10 mouse cellular contexts compared by ENCODE assay signal in the genomic region with DNA sequence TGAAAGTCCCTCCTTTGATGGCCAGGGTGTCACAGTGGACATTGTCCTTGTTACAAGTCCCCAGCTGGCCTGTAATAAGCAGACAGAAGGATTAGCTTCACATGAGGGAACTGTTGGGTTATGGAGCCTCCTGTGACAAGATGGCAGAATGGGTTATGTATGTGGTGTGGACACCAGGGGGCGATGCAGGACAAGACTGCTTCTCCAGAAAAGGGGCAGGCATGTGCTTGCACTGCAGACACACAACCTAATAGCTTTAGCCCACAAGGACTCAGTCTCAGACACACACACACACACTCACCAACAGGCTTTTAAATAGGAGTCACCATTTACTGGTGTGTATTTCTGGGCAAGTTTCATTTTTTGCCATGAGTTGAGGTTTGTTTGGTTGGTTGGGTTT. TPM values are rescaled to one million over a fixed set of nuclear protein-coding genes. Genes with fewer than 3 reads are reported as not detected.
DNase-seq lines count a peak whose midpoint lies in the region; ATAC-seq and TF ChIP-seq lines count a peak whose summit lies in the region.
"Had no signal": no experiment of that assay in that cellular context is flagged by ENCODE, and none has a peak within 500 bp of the region (broad histone marks: within the 10 kb centered on the region; RNA-seq: fewer than 3 reads in every experiment).

No protein-coding gene starts in this region.

- H3K36me3 ChIP-seq in hindbrain, embryonic 11.5 days (ENCODE audit: control insufficient read depth, insufficient read depth, low read length), result no peaks in the 10 kb centered on the region
- H3K36me3 ChIP-seq in hindbrain, embryonic 16.5 days (ENCODE audit: control insufficient read depth, insufficient read depth, low read length), result no peaks in the 10 kb centered on the region
- no peaks in the 10 kb centered on the region for H3K36me3 ChIP-seq in C2C12 (ENCODE audit: control insufficient read depth, insufficient read depth)
- H3K36me3 ChIP-seq in embryonic facial prominence, embryonic 11.5 days (replicated peaks; ENCODE audit: control insufficient read depth, insufficient read depth, low read depth, low read length), result no peaks in the 10 kb centered on the region
- H3K36me3 ChIP-seq in kidney, postnatal 0 days (ENCODE audit: insufficient read depth, low read length), result no peaks in the 10 kb centered on the region

- H3K9ac ChIP-seq in hindbrain, embryonic 11.5 days (ENCODE audit: low read depth, low read length), result no peak overlapping the region
- no peak overlapping the region for H3K9ac ChIP-seq in hindbrain, embryonic 16.5 days (ENCODE audit: low read depth, low read length)
- H3K9ac ChIP-seq in embryonic facial prominence, embryonic 11.5 days (replicated peaks; ENCODE audit: low read length), result no peak overlapping the region
- H3K9ac ChIP-seq in kidney, postnatal 0 days (ENCODE audit: low read depth, low read length), result no peak overlapping the region

- H3K27ac ChIP-seq in hindbrain, embryonic 11.5 days (ENCODE audit: low read depth, low read length), result no peak overlapping the region
- H3K27ac ChIP-seq in hindbrain, embryonic 16.5 days (ENCODE audit: low read depth, low read length), result no peak overlapping the region
- no peak overlapping the region for H3K27ac ChIP-seq in embryonic facial prominence, embryonic 11.5 days (replicated peaks; ENCODE audit: low read depth, low read length)
- H3K27ac ChIP-seq in kidney, postnatal 0 days, result no peak overlapping the region

- no peaks in the 10 kb centered on the region for H3K9me3 ChIP-seq in hindbrain, embryonic 11.5 days (ENCODE audit: control insufficient read depth, low read length)
- no peaks in the 10 kb centered on the region; the same call in 1 of the 2 replicates for H3K9me3 ChIP-seq in hindbrain, embryonic 16.5 days (ENCODE audit: control insufficient read depth, low read length)
- no peaks in the 10 kb centered on the region for H3K9me3 ChIP-seq in embryonic facial prominence, embryonic 11.5 days (replicated peaks; ENCODE audit: control insufficient read depth, low read length)
- no peaks in the 10 kb centered on the region for H3K9me3 ChIP-seq in kidney, postnatal 0 days (replicated peaks; ENCODE audit: low read length)

- no peaks in the 10 kb centered on the region for H3K79me2 ChIP-seq in C2C12 (ENCODE audit: control insufficient read depth, insufficient read depth)

- ATAC-seq in hindbrain, embryonic 11.5 days (ENCODE audit: low FRiP score), result peak; percentile 57
- ATAC-seq in hindbrain, embryonic 16.5 days, result no peak
- ATAC-seq in embryonic facial prominence, embryonic 11.5 days (replicated peaks; ENCODE audit: insufficient number of reproducible peaks, low FRiP score, low TSS enrichment, low read depth), result 0 out of 2 replicates have a peak, but pooled peaks have one; percentile 48
- ATAC-seq in kidney, postnatal 0 days (replicated peaks; ENCODE audit: low FRiP score, low read depth), result no peak
- ATAC-seq in megakaryocyte progenitor cell, adult 5-6 weeks (replicated peaks; ENCODE audit: poor library complexity), result peak; percentile 89

- 19% methylated on average over 1 of the region's 1 CpGs for WGBS in hindbrain, embryonic 11.5 days
- WGBS in hindbrain, embryonic 16.5 days, result 6% methylated on average over 1 of the region's 1 CpGs
- WGBS in embryonic facial prominence, embryonic 11.5 days, result 15% methylated on average over 1 of the region's 1 CpGs
- WGBS in kidney, postnatal 0 days, result 9% methylated on average over 1 of the region's 1 CpGs

- peak; percentile 25 for TF ChIP-seq CTCF in C2C12 (IDR thresholded peaks at IDR 0.05; ENCODE audit: control insufficient read depth, insufficient read depth, insufficient read length)
- TF ChIP-seq CTCF in kidney, postnatal 0 days (IDR thresholded peaks at IDR 0.05; ENCODE audit: low read depth), result peak; percentile 70

- H3K4me3 ChIP-seq in hindbrain, embryonic 11.5 days (ENCODE audit: low read depth, low read length), result no peak overlapping the region
- H3K4me3 ChIP-seq in hindbrain, embryonic 16.5 days (ENCODE audit: low read length), result no peak overlapping the region
- no peak overlapping the region for H3K4me3 ChIP-seq in C2C12 (ENCODE audit: insufficient read depth, poor library complexity, severe bottlenecking)
- no peak overlapping the region for H3K4me3 ChIP-seq in embryonic facial prominence, embryonic 11.5 days (ENCODE audit: low read depth, low read length)
- H3K4me3 ChIP-seq in kidney, postnatal 0 days (replicated peaks; ENCODE audit: low read depth, low read length), result no peak overlapping the region
- H3K4me3 ChIP-seq: megakaryocyte, embryonic 14.5 days had no signal

- DNase-seq in hindbrain, embryonic 11.5 days (ENCODE audit: low spot score), result peak; percentile 69
- peak; percentile 64 for DNase-seq in adipocyte (ENCODE audit: low spot score)
- DNase-seq in embryonic facial prominence, embryonic 11.5 days (ENCODE audit: low spot score), result peak; percentile 68
- DNase-seq in kidney, postnatal 0 days (ENCODE audit: low spot score), result peak; percentile 46
- DNase-seq in ovary, adult 18-20 months (ENCODE audit: low spot score), result no peak

- H3K27me3 ChIP-seq in hindbrain, embryonic 11.5 days (ENCODE audit: control insufficient read depth, insufficient read depth, low read length), result no peaks in the 10 kb centered on the region
- no peaks in the 10 kb centered on the region for H3K27me3 ChIP-seq in hindbrain, embryonic 16.5 days (replicated peaks; ENCODE audit: control insufficient read depth, insufficient read depth, low read length)
- peaks cover 4% of the 10 kb centered on the region for H3K27me3 ChIP-seq in C2C12 (ENCODE audit: control insufficient read depth, insufficient read depth, insufficient read length)
- no peaks in the 10 kb centered on the region for H3K27me3 ChIP-seq in embryonic facial prominence, embryonic 11.5 days (ENCODE audit: control insufficient read depth, insufficient read depth, low read length)
- no peaks in the 10 kb centered on the region for H3K27me3 ChIP-seq in kidney, postnatal 0 days (ENCODE audit: insufficient read depth, low read length)

- H3K4me1 ChIP-seq in hindbrain, embryonic 11.5 days (replicated peaks; ENCODE audit: control insufficient read depth, insufficient read depth, low read length), result no peaks in the 10 kb centered on the region
- H3K4me1 ChIP-seq in hindbrain, embryonic 16.5 days (ENCODE audit: control insufficient read depth, insufficient read depth, low read depth, low read length), result no peaks in the 10 kb centered on the region
- H3K4me1 ChIP-seq in embryonic facial prominence, embryonic 11.5 days (ENCODE audit: control insufficient read depth, insufficient read depth, low read length), result no peaks in the 10 kb centered on the region
- H3K4me1 ChIP-seq in kidney, postnatal 0 days (replicated peaks; ENCODE audit: insufficient read depth, low read length), result no peaks in the 10 kb centered on the region
- H3K4me1 ChIP-seq: megakaryocyte, embryonic 14.5 days had no signal

- no peaks in the 10 kb centered on the region for H3K79me3 ChIP-seq in C2C12 (ENCODE audit: low read depth)

- H3K4me2 ChIP-seq in hindbrain, embryonic 11.5 days (replicated peaks; ENCODE audit: low read depth, low read length), result no peak overlapping the region
- H3K4me2 ChIP-seq in hindbrain, embryonic 16.5 days (ENCODE audit: low read length), result no peak overlapping the region
- no peak overlapping the region for H3K4me2 ChIP-seq in embryonic facial prominence, embryonic 11.5 days (ENCODE audit: low read depth, low read length)
- H3K4me2 ChIP-seq in kidney, postnatal 0 days (ENCODE audit: low read length), result no peak overlapping the region

- H3ac ChIP-seq in C2C12 (ENCODE audit: control insufficient read depth, insufficient read length, low read depth), result no peak overlapping the region

TF ChIP-seq in C2C12, 6 proteins besides CTCF, POLR2A, EP300 and RAD21:
- TF ChIP-seq MAX (IDR thresholded peaks at IDR 0.05), result peak; percentile 36
- no peak for TF ChIP-seq CEBPB (IDR thresholded peaks at IDR 0.05; ENCODE audit: low read depth)

RNA-seq across cellular contexts. Expression of gene Ces3b, which starts 16.8 kb away (rescaled TPM):
- not detected in 2 replicates for polyA plus RNA-seq in hindbrain, embryonic 11.5 days (2014; fragmentation: Nextera tagmentation; extraction: Ambion mirVana)
- polyA plus RNA-seq in hindbrain, embryonic 16.5 days (2015; fragmentation: Nextera tagmentation; extraction: Ambion mirVana), result not detected in 2 replicates
- polyA plus RNA-seq in C2C12 (2012; fragmentation: generic; extraction: Trizol), result not detected
- not detected in 2 replicates for polyA plus RNA-seq in embryonic facial prominence, embryonic 11.5 days (2014; fragmentation: Nextera tagmentation; extraction: Ambion mirVana)
- not detected in 2 replicates for polyA plus RNA-seq in kidney, postnatal 0 days (2015; fragmentation: Nextera tagmentation; extraction: Ambion mirVana)
- total RNA-seq in megakaryocyte progenitor cell, adult 5-6 weeks (2015), result not detected in 2 replicates
- not detected in 2 replicates for total RNA-seq in megakaryocyte progenitor cell, adult 5-6 weeks (2017)
- polyA plus RNA-seq: frontal cortex, adult 2 months had no signal

RNA-seq across cellular contexts. Expression of gene Ces3a, which starts 18.4 kb away (rescaled TPM):
- polyA plus RNA-seq in hindbrain, embryonic 11.5 days (2014; fragmentation: Nextera tagmentation; extraction: Ambion mirVana), result not detected in 2 replicates
- not detected in 2 replicates for polyA plus RNA-seq in hindbrain, embryonic 16.5 days (2015; fragmentation: Nextera tagmentation; extraction: Ambion mirVana)
- polyA plus RNA-seq in C2C12 (2012; fragmentation: generic; extraction: Trizol), result not detected
- not detected in 2 replicates for polyA plus RNA-seq in embryonic facial prominence, embryonic 11.5 days (2014; fragmentation: Nextera tagmentation; extraction: Ambion mirVana)
- not detected in 2 replicates for polyA plus RNA-seq in kidney, postnatal 0 days (2015; fragmentation: Nextera tagmentation; extraction: Ambion mirVana)
- total RNA-seq in megakaryocyte progenitor cell, adult 5-6 weeks (2015), result not detected in 2 replicates
- total RNA-seq in megakaryocyte progenitor cell, adult 5-6 weeks (2017), result not detected in 2 replicates
- polyA plus RNA-seq: frontal cortex, adult 2 months had no signal

Comparison
In these comparisons a context has a peak if more than half of its experiments do, and no peak if none do; other contexts are left out.
1. ATAC-seq: peak in hindbrain, embryonic 11.5 days (single experiment), embryonic facial prominence, embryonic 11.5 days (single experiment) and megakaryocyte progenitor cell, adult 5-6 weeks (single experiment); none in hindbrain, embryonic 16.5 days (single experiment) and kidney, postnatal 0 days (single experiment).